ENCODE assay signal across 15 mouse cellular contexts in genomic region chr9:110044373-110044772, GRCm38 (mm10).
A peak's percentile ranks its signal among the peaks of the same experiment; 100 is the strongest.
DNase-seq lines count a peak whose midpoint lies in the region; ATAC-seq lines count a peak whose summit lies in the region.
"Had no signal": no experiment of that assay in that cellular context is flagged by ENCODE, and none has a peak within 500 bp of the region (broad histone marks: within the 10 kb centered on the region; RNA-seq: fewer than 3 reads in every experiment).

No protein-coding gene starts in this region.

- intact Hi-C loops in left cerebral cortex, postnatal 4 days (cut with DNase I), result no loop called here

- ATAC-seq in cerebellum, adult (ENCODE audit: insufficient number of reproducible peaks, low FRiP score, low TSS enrichment), result no peak
- ATAC-seq: forebrain, embryonic 16.5 days had no signal

- DNase-seq in left cerebral cortex, adult 18-20 months (ENCODE audit: low spot score in 2 of 2), result peak; percentile 51 to 68
- no peak for DNase-seq in left cerebral cortex, postnatal 4 days
- peak; percentile 59 to 63 for DNase-seq in right cerebral cortex, adult 2 months (ENCODE audit: low spot score in 2 of 2)
- no peak for DNase-seq in right cerebral cortex, postnatal 4 days
- DNase-seq in brain, adult 2 months (ENCODE audit: low read depth, low spot score), result peak; percentile 75
- DNase-seq in testis, postnatal 14 days (ENCODE audit: low spot score), result no peak
- DNase-seq: adrenal gland, postnatal 10 days; cerebellum, adult 18-20 months; cerebellum, adult 9-11 months; cerebellum, postnatal 36 days; gastrocnemius, postnatal 10 days; heart, adult 2 months; heart, postnatal 14 days had no signal

Comparison
In these comparisons a context has a peak if more than half of its experiments do, and no peak if none do; other contexts are left out.
1. DNase-seq: peak in left cerebral cortex, adult 18-20 months (2 of 2), right cerebral cortex, adult 2 months (2 of 2) and brain, adult 2 months (single experiment); none in left cerebral cortex, postnatal 4 days (single experiment), right cerebral cortex, postnatal 4 days (single experiment) and testis, postnatal 14 days (single experiment).